Mouse (Mus musculus): Measurements from ENCODE around the gene Hsd11b2. TPM values are rescaled to one million over a fixed set of nuclear protein-coding genes. Genes with fewer than 3 reads are reported as not detected.

Gene Hsd11b2
- polyA plus RNA-seq, 1 experiment: not detected

GRCm38 (mm10) chr8:105473816-105474606 is 44.5 kb upstream of the Hsd11b2 start:
- peaks cover 10% of the 10 kb centered on the region for H3K4me1 ChIP-seq (ENCODE audit: control insufficient read depth, insufficient read depth, low read length)
- TF ChIP-seq POLR2A (IDR thresholded peaks at IDR 0.05; ENCODE audit: extremely low read depth, insufficient read depth, low read length): no peak
- TF ChIP-seq CTCF (IDR thresholded peaks at IDR 0.05; ENCODE audit: extremely low read depth, insufficient read depth, low read length): no peak
- H3K27ac ChIP-seq (ENCODE audit: insufficient read depth, low read length): no peak overlapping the region
- H3K4me3 ChIP-seq (ENCODE audit: insufficient read depth, low read length): no peak overlapping the region

- Histone ChIP-seq H3K27ac (ENCODE audit: insufficient read depth, low read length) (no peak overlapping the region), H3K4me1 (ENCODE audit: control insufficient read depth, insufficient read depth, low read length) (peaks cover 7% of the 10 kb centered on the region), H3K4me3 (ENCODE audit: insufficient read depth, low read length) (no peak overlapping the region)
- TF ChIP-seq POLR2A (IDR thresholded peaks at IDR 0.05; ENCODE audit: extremely low read depth, insufficient read depth, low read length): no peak
- TF ChIP-seq CTCF (IDR thresholded peaks at IDR 0.05; ENCODE audit: extremely low read depth, insufficient read depth, low read length): no peak
These were observed 43.9 kb upstream of the Hsd11b2 start for GRCm38 (mm10) chr8:105474680-105475079.

GRCm38 (mm10) chr8:105475254-105475653 is 43.3 kb upstream of the Hsd11b2 start:
- H3K4me3 ChIP-seq (ENCODE audit: insufficient read depth, low read length): no peak overlapping the region
- no peak for TF ChIP-seq CTCF (IDR thresholded peaks at IDR 0.05; ENCODE audit: extremely low read depth, insufficient read depth, low read length)
- H3K27ac ChIP-seq (ENCODE audit: insufficient read depth, low read length): no peak overlapping the region
- peaks cover 4% of the 10 kb centered on the region for H3K4me1 ChIP-seq (ENCODE audit: control insufficient read depth, insufficient read depth, low read length)

DNA sequence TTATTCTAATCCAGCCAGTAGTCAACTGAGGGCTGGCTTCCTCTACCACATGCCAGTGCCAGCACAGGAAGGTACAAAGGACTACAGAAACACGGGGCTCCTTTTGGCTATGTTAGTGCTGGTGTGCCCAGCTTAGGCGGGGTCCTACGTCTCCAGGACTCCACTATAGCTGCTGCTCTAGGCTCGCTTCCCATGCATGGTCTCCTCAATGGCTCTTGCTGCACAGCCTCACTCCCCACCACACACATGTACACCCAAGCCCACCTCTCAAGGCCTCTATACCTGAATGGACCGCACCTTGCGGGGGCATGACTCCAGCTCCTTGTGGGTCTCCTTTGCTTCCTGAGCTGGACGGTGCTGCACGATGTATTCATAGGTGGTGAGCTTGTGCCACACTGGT is 42.8 kb upstream of the Hsd11b2 start:
- TF ChIP-seq POLR2A (IDR thresholded peaks at IDR 0.05; ENCODE audit: extremely low read depth, insufficient read depth, low read length): no peak
- Histone ChIP-seq H3K4me1 (ENCODE audit: control insufficient read depth, insufficient read depth, low read length) (peaks cover 3% of the 10 kb centered on the region), H3K27ac (ENCODE audit: insufficient read depth, low read length) (no peak overlapping the region), H3K4me3 (ENCODE audit: insufficient read depth, low read length) (no peak overlapping the region)

- H3K27ac ChIP-seq (ENCODE audit: insufficient read depth, low read length): no peak overlapping the region
- H3K4me3 ChIP-seq (ENCODE audit: insufficient read depth, low read length): no peak overlapping the region
- TF ChIP-seq CTCF (IDR thresholded peaks at IDR 0.05; ENCODE audit: extremely low read depth, insufficient read depth, low read length) (no peak), POLR2A (IDR thresholded peaks at IDR 0.05; ENCODE audit: extremely low read depth, insufficient read depth, low read length) (no peak)
- H3K4me1 ChIP-seq (ENCODE audit: control insufficient read depth, insufficient read depth, low read length): peaks cover 3% of the 10 kb centered on the region
These were observed 42.4 kb upstream of the Hsd11b2 start for GRCm38 (mm10) chr8:105476161-105476560.

- peaks cover 3% of the 10 kb centered on the region for H3K4me1 ChIP-seq (ENCODE audit: control insufficient read depth, insufficient read depth, low read length)
- no peak overlapping the region for H3K4me3 ChIP-seq (ENCODE audit: insufficient read depth, low read length)
- no peak overlapping the region for H3K27ac ChIP-seq (ENCODE audit: insufficient read depth, low read length)
- TF ChIP-seq CTCF (IDR thresholded peaks at IDR 0.05; ENCODE audit: extremely low read depth, insufficient read depth, low read length) (peak; percentile 55), POLR2A (IDR thresholded peaks at IDR 0.05; ENCODE audit: extremely low read depth, insufficient read depth, low read length) (no peak)
These were observed 41.7 kb upstream of the Hsd11b2 start for GRCm38 (mm10) chr8:105476628-105477413.

GRCm38 (mm10) chr8:105477792-105478191 is 40.8 kb upstream of the Hsd11b2 start:
- no peak overlapping the region for H3K27ac ChIP-seq (ENCODE audit: insufficient read depth, low read length)
- TF ChIP-seq CTCF (IDR thresholded peaks at IDR 0.05; ENCODE audit: extremely low read depth, insufficient read depth, low read length) (no peak), POLR2A (IDR thresholded peaks at IDR 0.05; ENCODE audit: extremely low read depth, insufficient read depth, low read length) (no peak)
- H3K4me1 ChIP-seq (ENCODE audit: control insufficient read depth, insufficient read depth, low read length): peaks cover 3% of the 10 kb centered on the region
- no peak overlapping the region for H3K4me3 ChIP-seq (ENCODE audit: insufficient read depth, low read length)

- H3K4me3 ChIP-seq (ENCODE audit: insufficient read depth, low read length): no peak overlapping the region
- H3K27ac ChIP-seq (ENCODE audit: insufficient read depth, low read length): no peak overlapping the region
- no peaks in the 10 kb centered on the region for H3K4me1 ChIP-seq (ENCODE audit: control insufficient read depth, insufficient read depth, low read length)
- TF ChIP-seq POLR2A (IDR thresholded peaks at IDR 0.05; ENCODE audit: extremely low read depth, insufficient read depth, low read length) (no peak), CTCF (IDR thresholded peaks at IDR 0.05; ENCODE audit: extremely low read depth, insufficient read depth, low read length) (no peak)
These were observed 37.5 kb upstream of the Hsd11b2 start for GRCm38 (mm10) chr8:105481013-105481412.

GRCm38 (mm10) chr8:105481453-105481852 is 37.1 kb upstream of the Hsd11b2 start:
- Histone ChIP-seq H3K4me3 (ENCODE audit: insufficient read depth, low read length) (no peak overlapping the region), H3K4me1 (ENCODE audit: control insufficient read depth, insufficient read depth, low read length) (no peaks in the 10 kb centered on the region), H3K27ac (ENCODE audit: insufficient read depth, low read length) (no peak overlapping the region)
- TF ChIP-seq CTCF (IDR thresholded peaks at IDR 0.05; ENCODE audit: extremely low read depth, insufficient read depth, low read length) (peak; percentile 55), POLR2A (IDR thresholded peaks at IDR 0.05; ENCODE audit: extremely low read depth, insufficient read depth, low read length) (no peak)

DNA sequence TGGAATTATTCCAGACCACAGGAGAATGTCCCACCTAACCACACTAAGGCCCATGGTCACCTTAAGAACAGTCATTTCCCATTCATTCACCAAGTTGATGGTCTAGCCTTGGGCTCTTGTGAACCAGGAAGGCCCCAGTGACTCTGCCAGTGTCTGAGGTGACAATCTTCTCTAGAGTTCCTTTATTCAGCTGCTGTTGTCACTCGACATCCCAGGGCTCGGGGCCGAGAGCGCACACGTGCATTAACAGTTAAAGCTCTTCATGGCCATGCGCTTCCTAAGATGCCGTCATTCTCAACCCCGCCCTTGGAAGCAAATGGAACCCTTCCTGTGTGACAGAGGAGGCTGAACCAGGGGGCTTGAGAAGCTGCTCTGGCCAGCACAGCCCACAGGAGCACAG is 36.4 kb upstream of the Hsd11b2 start:
- TF ChIP-seq POLR2A (IDR thresholded peaks at IDR 0.05; ENCODE audit: extremely low read depth, insufficient read depth, low read length): no peak
- no peak for TF ChIP-seq CTCF (IDR thresholded peaks at IDR 0.05; ENCODE audit: extremely low read depth, insufficient read depth, low read length)
- Histone ChIP-seq H3K27ac (ENCODE audit: insufficient read depth, low read length) (no peak overlapping the region), H3K4me1 (ENCODE audit: control insufficient read depth, insufficient read depth, low read length) (no peaks in the 10 kb centered on the region), H3K4me3 (ENCODE audit: insufficient read depth, low read length) (no peak overlapping the region)

Measured in cortical plate, adult 2 months (tissue).